Mouse (Mus musculus) inflammation-experienced regulatory T-cells (primary cell): ENCODE results near the gene Alkbh8. TPM values are rescaled to one million over a fixed set of nuclear protein-coding genes. Genes with fewer than 3 reads are reported as not detected.

Experiments used
- polyA plus RNA-seq, 2 experiments: library from polyadenylated mRNA; unstranded; fragments of 100-300 nt; shearing (Covaris generic); gene quantifications; one replicate each; pipeline ENCODE4 v1.2.1; 2017

Gene Alkbh8
- polyA plus RNA-seq = 10 to 100 TPM; 15.9 to 19.1 TPM

DNA sequence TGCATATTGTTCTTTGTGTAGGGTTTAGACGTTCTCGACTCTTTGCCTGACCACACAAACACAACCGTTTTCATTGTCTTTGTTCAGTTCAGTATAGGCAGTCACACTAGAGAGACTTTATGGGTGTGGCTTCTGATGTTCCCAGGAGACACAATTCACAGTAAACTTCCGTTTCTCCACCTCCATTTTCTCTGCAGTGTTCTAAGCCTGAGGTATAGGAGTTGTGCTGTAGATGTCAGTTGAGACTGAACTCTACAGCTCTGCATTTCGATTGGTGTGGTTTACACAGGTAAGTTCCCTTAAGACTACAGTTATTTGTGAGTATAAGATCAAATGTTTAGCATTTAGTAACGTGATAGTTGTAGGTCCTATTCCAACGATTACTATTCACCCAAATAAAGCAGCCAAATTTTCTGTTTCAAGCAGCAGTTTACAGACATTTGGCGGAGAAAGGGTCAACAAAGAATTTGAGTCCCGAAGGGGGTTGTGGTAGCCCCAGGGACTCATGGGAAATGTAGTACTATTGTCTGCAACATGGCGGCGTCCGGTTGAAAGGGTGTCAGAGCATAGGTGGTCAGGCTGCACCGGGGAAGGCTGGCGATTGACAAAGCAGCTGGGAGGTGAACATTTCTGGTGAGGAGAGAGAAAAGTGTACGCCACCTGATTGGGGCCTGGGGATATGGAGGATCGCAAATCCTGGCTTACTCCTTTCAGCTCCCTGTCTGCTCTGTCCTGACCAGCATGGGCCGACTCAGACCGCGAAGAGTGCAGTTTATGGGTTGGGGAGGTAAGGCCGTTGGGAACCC, at the start of gene Alkbh8:
Alkbh8 (plus strand) TSS at position 179 of the 806 bp plus-strand sequence.

GRCm38 (mm10) chr9:3403251-3404208, 68.6 kb downstream of the Alkbh8 start, which contains the start of gene Cwf19l2:
Gene Cwf19l2, plus strand, starts transcription at chr9:3403592.

Other genes starting within 250 kb of the Alkbh8 start
- gene Cwf19l2, start 68.5 kb downstream of the Alkbh8 start, polyA plus RNA-seq = 10 to 100 TPM; 20.1 to 23.4 TPM
- under 1 TPM; 0.05 to 0.37 TPM for gene Gucy1a2, start 197.6 kb downstream of the Alkbh8 start, polyA plus RNA-seq